Mouse (Mus musculus): ENCODE results near the gene 4930595D18Rik.

DNA sequence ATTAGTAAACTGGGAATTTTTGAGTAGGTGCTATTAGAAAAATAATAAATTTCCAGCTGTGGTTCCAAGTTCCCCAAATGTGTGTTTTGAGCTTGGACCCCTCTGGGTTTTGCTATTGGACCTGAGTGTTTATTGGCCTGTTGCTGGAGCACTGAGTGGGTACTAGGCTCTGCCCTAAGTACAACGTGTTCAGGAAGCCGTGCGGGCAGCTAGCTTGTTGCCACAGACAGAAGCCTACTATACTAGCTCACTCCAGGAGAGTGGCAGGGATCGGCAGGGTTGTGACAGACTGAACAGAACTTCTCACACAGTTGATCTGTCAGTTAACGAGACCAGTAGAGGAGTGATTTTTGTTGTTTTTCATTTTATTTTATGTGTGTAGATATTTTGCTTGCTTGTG lies 6.1 kb upstream of the 4930595D18Rik start:
- TF ChIP-seq CTCF (IDR thresholded peaks at IDR 0.05; ENCODE audit: low read depth, low read length) (no peak), TAL1 (conservative IDR thresholded peaks at IDR 0.05; ENCODE audit: low read depth, low read length) (no peak), GATA1 (IDR thresholded peaks at IDR 0.05; ENCODE audit: borderline replicate concordance, low read length) (no peak), POLR2AphosphoS5 (IDR thresholded peaks at IDR 0.05; ENCODE audit: insufficient replicate concordance, low read depth, low read length) (no peak), GATA2 (IDR thresholded peaks at IDR 0.05; ENCODE audit: borderline replicate concordance, low read depth, low read length) (no peak)
